Mouse (Mus musculus) lung, adult 2 months (tissue): ENCODE data around the gene Tmem41b.

Experiments used
- CTCF ChIP-seq: fragments of 200-500 bp; IDR thresholded peaks from 2 replicates; pipeline ENCODE4 v1.5.1; 2011; ENCODE audit warnings: mild to moderate bottlenecking, low read length, control low read depth; ENCODE audit not compliant: insufficient read depth
- POLR2A ChIP-seq: fragments of 200-500 bp; IDR thresholded peaks from 2 replicates; pipeline ENCODE4 v1.6.1; 2011; ENCODE audit warnings: low read depth, mild to moderate bottlenecking, control low read depth, low read length, borderline replicate concordance; ENCODE audit errors: extremely low read depth

DNA sequence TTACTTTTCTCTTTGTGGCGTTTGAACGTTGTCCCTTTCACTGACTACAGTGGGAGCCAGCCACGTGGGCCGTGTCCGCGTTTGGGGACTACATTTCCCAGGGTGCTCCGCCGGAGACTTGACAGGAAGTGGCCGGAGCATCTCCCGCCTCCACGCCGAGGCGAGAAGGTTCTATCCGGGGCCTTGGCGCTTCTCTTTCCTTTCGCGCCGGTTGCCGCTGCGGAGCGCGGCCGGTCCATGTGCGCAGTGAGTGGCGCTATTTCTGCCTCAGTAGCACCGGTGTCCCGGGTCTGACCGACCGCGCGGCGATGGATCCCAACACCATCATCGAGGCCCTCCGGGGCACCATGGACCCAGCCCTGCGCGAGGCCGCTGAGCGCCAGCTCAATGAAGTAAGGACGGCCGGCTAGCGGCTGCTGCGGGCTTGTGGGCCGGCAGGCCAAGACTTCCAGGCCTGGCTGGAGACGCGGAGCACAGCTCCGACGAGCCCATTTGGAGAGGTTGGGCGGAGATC, 31.4 kb upstream of the Tmem41b start, which contains the start of gene Ipo7:
- no peak for TF ChIP-seq CTCF
- TF ChIP-seq POLR2A: peak; percentile 89; the same call in 1 of the 2 replicates
